Mouse (Mus musculus) MEL (cell line): ENCODE results near the gene Dnah17. TPM values are rescaled to one million over a fixed set of nuclear protein-coding genes. Genes with fewer than 3 reads are reported as not detected.

Experiments used
- DNase-seq: peaks from one replicate; pipeline ENCODE4 v3.0.0; 2011; ENCODE audit warnings: low read depth, low spot score
- H3K27ac ChIP-seq: 2 replicates; pipeline ENCODE4 v1.5.1; 2012; ENCODE audit warnings: low read depth, mild to moderate bottlenecking, control low read depth, low read length, moderate library complexity; ENCODE audit not compliant: control insufficient read depth
- H3K27me3 ChIP-seq, 2 experiments: fragments of 150-350 bp in 1 of 2; sonication (generic) in 1 of 2; 2 replicates each; pipeline ENCODE4 v1.6.1; 2012; ENCODE audit warnings: low read length in 2 of 2, mild to moderate bottlenecking in 2 of 2, improper control_type of control experiment in 1 of 2, moderate library complexity in 1 of 2; ENCODE audit not compliant: insufficient read depth in 2 of 2, control insufficient read depth in 1 of 2
- H3K36me3 ChIP-seq, 2 experiments: 2 replicates each; pipeline ENCODE4 v1.6.1; 2012 to 2014; ENCODE audit warnings: low read length in 2 of 2, improper control_type of control experiment in 1 of 2, inconsistent platforms in 1 of 2, mild to moderate bottlenecking in 1 of 2; ENCODE audit not compliant: insufficient read depth in 2 of 2, control insufficient read depth in 1 of 2
- H3K4me1 ChIP-seq, 2 experiments: fragments of 150-350 bp in 1 of 2; sonication (generic) in 1 of 2; 2 replicates each; pipeline ENCODE4 v1.6.1; 2012; ENCODE audit warnings: low read length in 2 of 2, improper control_type of control experiment in 1 of 2, mild to moderate bottlenecking in 1 of 2; ENCODE audit not compliant: insufficient read depth in 2 of 2, control insufficient read depth in 1 of 2
- H3K4me3 ChIP-seq, 2 experiments: fragments of 150-350 bp in 1 of 2; sonication (generic) in 1 of 2; 2 replicates each; pipeline ENCODE4 v1.5.1; 2012; ENCODE audit warnings: low read depth in 2 of 2, low read length in 2 of 2, mild to moderate bottlenecking in 2 of 2, moderate library complexity in 2 of 2, control low read depth in 1 of 2, improper control_type of control experiment in 1 of 2; ENCODE audit not compliant: control insufficient read depth in 1 of 2, insufficient read depth in 1 of 2
- H3K79me2 ChIP-seq: 2 replicates; pipeline ENCODE4 v1.6.1; 2012; ENCODE audit warnings: mild to moderate bottlenecking, low read length, moderate library complexity; ENCODE audit not compliant: control insufficient read depth, poor library complexity, insufficient read depth
- H3K9ac ChIP-seq: 2 replicates; pipeline ENCODE4 v1.6.1; 2012; ENCODE audit warnings: low read depth, mild to moderate bottlenecking, control low read depth, low read length, moderate library complexity; ENCODE audit not compliant: control insufficient read depth, poor library complexity, severe bottlenecking
- H3K9me3 ChIP-seq: fragments of 150-350 bp; sonication (generic); replicated peaks from 2 replicates; pipeline ENCODE4 v1.6.1; 2012; ENCODE audit warnings: mild to moderate bottlenecking, low read length, improper control_type of control experiment, moderate library complexity; ENCODE audit not compliant: insufficient read depth
- CHD1 ChIP-seq: IDR thresholded peaks from 2 replicates; pipeline ENCODE4 v1.6.1; 2012; ENCODE audit warnings: low read depth, mild to moderate bottlenecking, inconsistent platforms, low read length, improper control_type of control experiment
- E2F4 ChIP-seq: IDR thresholded peaks from 2 replicates; pipeline ENCODE4 v1.6.1; 2011; ENCODE audit warnings: low read depth, low read length, improper control_type of control experiment, borderline replicate concordance
- EP300 ChIP-seq, 2 experiments: IDR thresholded peaks; 2 replicates each; pipeline ENCODE4 v1.6.1; 2011; ENCODE audit warnings: improper control_type of control experiment in 2 of 2, low read length in 2 of 2, low read depth in 1 of 2, mild to moderate bottlenecking in 1 of 2
- GATA1 ChIP-seq: IDR thresholded peaks from 2 replicates; pipeline ENCODE4 v1.6.1; 2011; ENCODE audit warnings: low read depth, low read length, improper control_type of control experiment
- HCFC1 ChIP-seq: IDR thresholded peaks from 2 replicates; pipeline ENCODE4 v1.6.1; 2012; ENCODE audit warnings: low read depth, mild to moderate bottlenecking, inconsistent platforms, low read length, improper control_type of control experiment, moderate library complexity
- JUND ChIP-seq: IDR thresholded peaks from 2 replicates; pipeline ENCODE4 v1.6.1; 2011; ENCODE audit warnings: low read depth, mild to moderate bottlenecking, improper control_type of control experiment, low read length
- MAZ ChIP-seq: IDR thresholded peaks from 2 replicates; pipeline ENCODE4 v1.6.1; 2012; ENCODE audit warnings: low read depth, mild to moderate bottlenecking, inconsistent platforms, low read length, improper control_type of control experiment
- MEF2A ChIP-seq: IDR thresholded peaks from 2 replicates; pipeline ENCODE4 v1.6.1; 2014; ENCODE audit warnings: low read depth, mild to moderate bottlenecking, inconsistent platforms, low read length, improper control_type of control experiment; ENCODE audit not compliant: poor library complexity, insufficient replicate concordance, severe bottlenecking; ENCODE audit errors: extremely low read depth
- MYC ChIP-seq: IDR thresholded peaks from 2 replicates; pipeline ENCODE4 v1.6.1; 2011; ENCODE audit warnings: low read depth, mild to moderate bottlenecking, low read length, improper control_type of control experiment, moderate library complexity
- NELFE ChIP-seq: IDR thresholded peaks from 2 replicates; pipeline ENCODE4 v1.6.1; 2011; ENCODE audit warnings: low read depth, low read length, improper control_type of control experiment
- NRF1 ChIP-seq: IDR thresholded peaks from 2 replicates; pipeline ENCODE4 v1.6.1; 2014; ENCODE audit warnings: low read depth, mild to moderate bottlenecking, inconsistent platforms, low read length, improper control_type of control experiment, moderate library complexity; ENCODE audit not compliant: poor library complexity, insufficient read depth, severe bottlenecking
- POLR2AphosphoS2 ChIP-seq: IDR thresholded peaks from 2 replicates; pipeline ENCODE4 v1.6.1; 2011; ENCODE audit warnings: low read length, improper control_type of control experiment
- RCOR1 ChIP-seq: IDR thresholded peaks from 2 replicates; pipeline ENCODE4 v1.6.1; 2012; ENCODE audit warnings: low read depth, mild to moderate bottlenecking, inconsistent platforms, low read length, improper control_type of control experiment
- SMC3 ChIP-seq: IDR thresholded peaks from 2 replicates; pipeline ENCODE4 v1.6.1; 2011; ENCODE audit warnings: low read depth, low read length, improper control_type of control experiment
- USF2 ChIP-seq, 2 experiments: IDR thresholded peaks; 2 replicates each; pipeline ENCODE4 v1.6.1; 2011 to 2012; ENCODE audit warnings: improper control_type of control experiment in 2 of 2, low read length in 2 of 2, borderline replicate concordance in 1 of 2, inconsistent platforms in 1 of 2, low read depth in 1 of 2, mild to moderate bottlenecking in 1 of 2; ENCODE audit not compliant: insufficient read depth in 1 of 2
- ZC3H11A ChIP-seq: IDR thresholded peaks from 2 replicates; pipeline ENCODE4 v1.6.1; 2012; ENCODE audit warnings: low read depth, mild to moderate bottlenecking, inconsistent platforms, low read length, improper control_type of control experiment
- ZKSCAN1 ChIP-seq: IDR thresholded peaks from 2 replicates; pipeline ENCODE4 v1.6.1; 2012; ENCODE audit warnings: low read depth, mild to moderate bottlenecking, inconsistent platforms, low read length, improper control_type of control experiment, moderate library complexity
- ZNF384 ChIP-seq: IDR thresholded peaks from 2 replicates; pipeline ENCODE4 v1.6.1; 2012; ENCODE audit warnings: low read depth, mild to moderate bottlenecking, inconsistent platforms, low read length, improper control_type of control experiment
- polyA plus RNA-seq, 2 experiments: library from polyadenylated mRNA; stranded (reverse) in 1 of 2; unstranded in 1 of 2; fragments of >175 nt in 1 of 2; fragments of >200 nt in 1 of 2; gene quantifications; 2 replicates each; pipeline versions ENCODE4 v1.2.1 to v1.2.4; 2012; ENCODE audit warnings: low replicate concordance in 2 of 2, low read depth in 1 of 2; ENCODE audit not compliant: insufficient read length in 2 of 2, insufficient read depth in 1 of 2, missing spikeins in 1 of 2
- total RNA-seq: library from RNA; depleted of rRNA; stranded (reverse); fragments of 300-350 nt; gene quantifications from 2 replicates; pipeline ENCODE4 v1.2.3, GENCODE M21; 2012

The Dnah17 gene
- total and polyA plus RNA-seq, 3 experiments = 0.04 to 0.21 TPM; not detected in 1

DNA sequence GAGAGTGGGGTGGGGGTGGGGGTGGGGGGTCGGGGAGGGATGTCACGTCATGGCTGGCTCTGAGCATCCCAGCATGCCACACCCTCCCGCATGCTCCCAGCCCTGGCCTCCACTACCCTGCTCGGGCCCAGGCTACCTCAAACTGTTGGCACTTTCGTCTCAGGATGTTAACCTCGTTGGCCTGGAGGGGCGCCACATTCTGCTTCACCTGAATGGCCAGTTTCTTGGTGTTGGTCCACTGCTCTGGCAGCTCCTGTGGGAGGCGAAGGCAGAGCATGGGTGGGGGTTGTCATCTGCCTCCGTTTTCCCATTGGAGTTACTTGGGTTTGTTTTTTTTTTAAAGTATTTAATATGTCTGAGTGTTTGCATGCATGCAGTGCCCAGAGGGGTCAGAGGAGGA is 29.3 kb downstream of the Dnah17 start:
- H3K27ac ChIP-seq = no peak overlapping the region
- no peak for DNase-seq
- peaks cover 0 to 8% of the 10 kb centered on the region in 2 experiments; a peak in 2 of 4 replicates for H3K27me3 ChIP-seq
- TF ChIP-seq USF2 (IDR thresholded peaks at IDR 0.05; ENCODE audit: borderline replicate concordance in 1 of 2, insufficient read depth in 1 of 2, low read depth in 1 of 2, low read length in 2 of 2) (no peak), NELFE (no peak), CHD1 (no peak), RCOR1 (no peak), ZNF384 (no peak), MEF2A (no peak), GATA1 (no peak), ZKSCAN1 (no peak), HCFC1 (no peak), E2F4 (no peak), EP300 (IDR thresholded peaks at IDR 0.05; ENCODE audit: low read depth in 1 of 2, low read length in 2 of 2) (no peak), SMC3 (no peak), MAZ (no peak), NRF1 (no peak)
- H3K79me2 ChIP-seq = no peaks in the 10 kb centered on the region
- no peak overlapping the region for H3K4me3 ChIP-seq
- H3K9me3 ChIP-seq = no peaks in the 10 kb centered on the region
- H3K36me3 ChIP-seq = no peaks in the 10 kb centered on the region
- no peaks in the 10 kb centered on the region for H3K4me1 ChIP-seq
- H3K9ac ChIP-seq = no peak overlapping the region

GRCm38 (mm10) chr11:118096736-118097135 is 33.7 kb downstream of the Dnah17 start:
- no peak for DNase-seq
- H3K4me3 ChIP-seq = no peak overlapping the region
- no peak for TF ChIP-seq ZC3H11A
- no peak for TF ChIP-seq JUND
- no peak for TF ChIP-seq EP300 (IDR thresholded peaks at IDR 0.05; ENCODE audit: low read depth in 1 of 2, low read length in 2 of 2)
- TF ChIP-seq MYC = no peak
- TF ChIP-seq POLR2AphosphoS2 = no peak
- H3K27ac ChIP-seq = no peak overlapping the region
- H3K79me2 ChIP-seq = no peaks in the 10 kb centered on the region
- peaks cover 0 to 8% of the 10 kb centered on the region in 2 experiments; a peak in 2 of 4 replicates for H3K27me3 ChIP-seq
- H3K36me3 ChIP-seq = no peaks in the 10 kb centered on the region
- H3K9ac ChIP-seq = no peak overlapping the region
- H3K4me1 ChIP-seq = no peaks in the 10 kb centered on the region
- H3K9me3 ChIP-seq = no peaks in the 10 kb centered on the region
